Mouse (Mus musculus) kidney, adult 2 months (tissue): ENCODE data around the gene Lipm.

Source experiments
- CTCF ChIP-seq: fragments of 200-500 bp; conservative IDR thresholded peaks from 2 replicates; pipeline ENCODE4 v1.5.1; 2011; ENCODE audit warnings: low read depth, mild to moderate bottlenecking, control low read depth, low read length, moderate library complexity, mixed read lengths; ENCODE audit not compliant: insufficient read depth, insufficient read length
- POLR2A ChIP-seq: fragments of 200-500 bp; IDR thresholded peaks from one replicate; pipeline ENCODE4 v1.6.1; 2011; ENCODE audit warnings: low read depth, low read length, control low read depth

DNA sequence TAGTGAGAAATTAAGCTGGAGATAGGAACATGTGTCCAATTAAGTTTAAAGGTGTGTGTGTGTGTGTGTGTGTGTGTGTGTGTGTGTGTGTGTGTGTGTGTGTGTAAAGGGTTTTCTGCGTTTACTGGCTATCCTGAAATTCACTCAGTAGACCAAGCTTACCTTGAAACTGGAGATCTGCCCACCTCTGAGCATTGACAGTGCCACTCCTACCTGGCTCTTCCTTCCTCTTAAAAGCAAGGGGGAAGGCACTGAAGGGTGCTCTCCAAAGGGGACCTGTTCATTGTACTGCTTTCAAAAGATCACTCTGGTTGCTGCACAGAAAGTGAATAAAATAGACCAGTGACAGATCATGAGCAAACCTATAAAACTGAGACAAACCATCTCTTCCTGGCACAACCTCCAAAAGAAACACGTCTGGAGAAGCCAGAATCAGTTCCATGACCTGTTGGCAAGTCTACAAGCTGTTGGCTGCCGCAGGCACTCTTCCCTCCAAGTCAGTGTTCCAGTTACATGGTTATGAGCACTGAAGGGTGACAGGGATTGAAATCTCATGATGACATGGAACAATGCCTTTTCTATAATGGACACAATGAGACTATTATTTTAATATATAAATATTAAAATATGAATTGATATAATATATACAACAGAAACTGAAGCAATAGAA is 11.6 kb upstream of the Lipm start:
- TF ChIP-seq POLR2A (no peak), CTCF (no peak)
